Mouse (Mus musculus) G1E (cell line): ENCODE results near the gene Tmem208.

Source experiments
- CTCF ChIP-seq: IDR thresholded peaks from 2 replicates; pipeline ENCODE4 v1.5.1; 2012; ENCODE audit warnings: low read depth, low read length, inconsistent platforms, mixed read lengths
- GATA1 ChIP-seq: IDR thresholded peaks from 2 replicates; pipeline ENCODE4 v1.6.1; 2012; ENCODE audit warnings: borderline replicate concordance, low read length, inconsistent platforms, mixed read lengths
- POLR2AphosphoS5 ChIP-seq: IDR thresholded peaks from 2 replicates; pipeline ENCODE4 v1.6.1; 2012; ENCODE audit warnings: low read depth, low read length, inconsistent platforms; ENCODE audit not compliant: insufficient replicate concordance
- TAL1 ChIP-seq: conservative IDR thresholded peaks from 2 replicates; pipeline ENCODE4 v1.6.1; 2012; ENCODE audit warnings: low read depth, low read length, inconsistent platforms, mixed read lengths

GRCm38 (mm10) chr8:105348450-105349095, 22.4 kb downstream of the Tmem208 start, which contains the start of gene Slc9a5:
- TF ChIP-seq CTCF = no peak
- TF ChIP-seq TAL1 = no peak
- TF ChIP-seq GATA1 = no peak
- no peak for TF ChIP-seq POLR2AphosphoS5
